Mouse (Mus musculus) forebrain, embryonic 16.5 days (tissue): Measurements from ENCODE around the gene Hes7. TPM values are rescaled to one million over a fixed set of nuclear protein-coding genes. Genes with fewer than 3 reads are reported as not detected.

ENCODE experiments used
- ATAC-seq: fragments of 200-750 bp; cut with Nextera tagmentation; 2 replicates; pipeline ENCODE4 v1.8.0; 2017; ENCODE audit warnings: mild to moderate bottlenecking, moderate library complexity
- H3K27ac ChIP-seq: fragments of 300-500 bp; sonication (generic); 2 replicates; pipeline ENCODE4 v1.5.1; 2014; ENCODE audit warnings: low read length, control low read depth
- H3K27me3 ChIP-seq: fragments of 300-500 bp; sonication (generic); replicated peaks from 2 replicates; pipeline ENCODE4 v1.6.1; 2014; ENCODE audit warnings: low read length; ENCODE audit not compliant: control insufficient read depth, insufficient read depth
- H3K36me3 ChIP-seq: fragments of 300-500 bp; sonication (generic); 2 replicates; pipeline ENCODE4 v1.6.1; 2014; ENCODE audit not compliant: control insufficient read depth, insufficient read depth
- H3K4me1 ChIP-seq: fragments of 300-500 bp; sonication (generic); replicated peaks from 2 replicates; pipeline ENCODE4 v1.6.1; 2014; ENCODE audit warnings: low read length; ENCODE audit not compliant: control insufficient read depth, insufficient read depth
- H3K4me2 ChIP-seq: fragments of 300-500 bp; sonication (generic); 2 replicates; pipeline ENCODE4 v1.6.1; 2014; ENCODE audit warnings: mild to moderate bottlenecking, low read length, control low read depth
- H3K4me3 ChIP-seq: fragments of 300-500 bp; sonication (generic); replicated peaks from 2 replicates; pipeline ENCODE4 v1.5.1; 2014; ENCODE audit warnings: mild to moderate bottlenecking, low read length, control low read depth
- H3K9ac ChIP-seq: fragments of 300-500 bp; sonication (generic); replicated peaks from 2 replicates; pipeline ENCODE4 v1.6.1; 2014; ENCODE audit warnings: low read depth, low read length, control low read depth
- H3K9me3 ChIP-seq: fragments of 300-500 bp; sonication (generic); 2 replicates; pipeline ENCODE4 v1.6.1; 2016; ENCODE audit warnings: low read length; ENCODE audit not compliant: control insufficient read depth
- WGBS: fragments of 180-500 bp; shearing (Covaris S2); extraction: QIAGEN DNeasy Blood & Tissue Kit; methylation state at CpG from one replicate; pipeline ENCODE4 v1.1.7; 2014; 5-methylcytosine and 5-hydroxymethylcytosine counted together
- polyA plus RNA-seq: library from polyadenylated mRNA; unstranded; fragments of >200 nt; fragmentation: Nextera tagmentation; extraction: Ambion mirVana; gene quantifications from 2 replicates; pipeline ENCODE4 v1.2.1, GENCODE M21; 2015

The Hes7 gene
- polyA plus RNA-seq, 1 experiment from 2014 or later: 0.67 TPM

DNA sequence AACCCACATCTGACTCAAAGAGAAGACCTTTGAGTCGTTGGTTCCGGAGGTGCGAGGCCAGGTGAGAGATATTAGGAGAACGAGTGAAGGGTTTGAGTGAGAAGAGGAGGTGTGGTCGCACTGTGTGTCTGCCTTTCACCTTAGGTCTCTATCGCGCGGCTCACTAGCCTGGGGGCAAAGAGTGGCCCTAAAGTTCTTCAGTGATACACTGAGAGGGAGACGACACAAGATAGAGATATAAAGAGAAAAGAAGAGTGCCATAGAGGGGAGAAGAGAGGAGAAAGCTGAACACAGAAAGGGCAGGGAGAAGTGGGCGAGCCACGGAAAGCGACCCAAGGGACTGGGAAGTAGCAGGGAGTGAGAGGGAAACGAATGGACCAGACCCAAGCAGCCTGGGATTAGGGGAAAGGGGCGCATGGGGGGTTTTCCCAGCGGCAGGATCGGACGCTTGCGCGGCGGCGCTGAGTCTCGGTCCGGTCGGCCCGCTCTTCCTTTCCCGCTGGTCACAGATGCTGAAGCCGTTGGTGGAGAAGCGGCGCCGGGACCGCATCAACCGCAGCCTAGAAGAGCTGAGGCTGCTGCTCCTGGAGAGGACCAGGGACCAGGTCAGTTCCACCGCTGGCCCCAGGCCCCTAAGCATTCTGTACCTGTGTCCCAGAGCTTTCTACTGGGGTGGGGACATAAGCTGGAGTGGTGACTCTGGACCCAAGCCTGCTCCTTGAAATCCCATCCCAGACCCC lies 967 bp downstream of the Hes7 start:
- ATAC-seq: no peak
- 1% methylated on average over 32 of the region's 33 CpGs for WGBS
- no peaks in the 10 kb centered on the region for H3K9me3 ChIP-seq
- H3K4me1 ChIP-seq: peaks cover 38% of the 10 kb centered on the region
- H3K27ac ChIP-seq: no peak overlapping the region
- H3K36me3 ChIP-seq: no peaks in the 10 kb centered on the region
- H3K27me3 ChIP-seq: peaks cover 3% of the 10 kb centered on the region; the same call in 1 of the 2 replicates
- peak overlapping the region; percentile 74 for H3K9ac ChIP-seq
- peak overlapping the region; percentile 80 for H3K4me3 ChIP-seq
- H3K4me2 ChIP-seq: peak overlapping the region; percentile 76

DNA sequence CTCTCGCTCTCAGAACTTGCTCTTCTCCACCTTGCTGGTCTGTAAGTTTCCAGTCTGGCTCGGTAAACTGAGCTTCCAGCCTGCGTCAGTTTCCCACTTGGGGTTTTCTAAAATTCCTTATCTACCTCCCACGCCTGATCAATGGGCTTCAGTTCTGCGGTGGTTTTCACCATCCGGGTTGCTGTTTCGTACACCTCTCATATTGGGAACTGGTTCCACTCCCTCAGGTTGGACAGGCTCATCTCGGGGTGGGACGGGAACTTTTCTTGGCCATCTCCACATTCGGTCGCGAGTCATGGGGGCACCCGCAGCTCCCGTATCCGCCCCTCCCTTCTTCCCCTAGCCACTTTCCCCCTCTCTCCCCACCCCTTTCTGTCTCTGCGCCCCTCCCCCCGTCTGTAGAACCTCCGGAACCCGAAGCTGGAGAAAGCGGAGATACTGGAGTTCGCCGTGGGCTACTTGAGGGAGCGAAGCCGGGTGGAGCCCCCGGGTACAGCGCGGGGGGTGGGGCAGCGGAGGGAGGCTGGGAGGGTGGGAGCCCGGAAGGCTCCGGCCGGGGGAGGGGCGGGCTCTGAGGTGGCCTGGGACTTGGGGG lies 1.6 kb downstream of the Hes7 start:
- under 1% methylated on average over 28 of the region's 32 CpGs for WGBS
- no peak for ATAC-seq
- Histone ChIP-seq H3K27ac (no peak overlapping the region; the same call in 1 of the 2 replicates), H3K4me3 (peak overlapping the region; percentile 80), H3K36me3 (no peaks in the 10 kb centered on the region), H3K9me3 (no peaks in the 10 kb centered on the region), H3K27me3 (peaks cover 3% of the 10 kb centered on the region; the same call in 1 of the 2 replicates), H3K4me1 (peaks cover 42% of the 10 kb centered on the region), H3K4me2 (peak overlapping the region; percentile 76), H3K9ac (peak overlapping the region; percentile 74)

DNA sequence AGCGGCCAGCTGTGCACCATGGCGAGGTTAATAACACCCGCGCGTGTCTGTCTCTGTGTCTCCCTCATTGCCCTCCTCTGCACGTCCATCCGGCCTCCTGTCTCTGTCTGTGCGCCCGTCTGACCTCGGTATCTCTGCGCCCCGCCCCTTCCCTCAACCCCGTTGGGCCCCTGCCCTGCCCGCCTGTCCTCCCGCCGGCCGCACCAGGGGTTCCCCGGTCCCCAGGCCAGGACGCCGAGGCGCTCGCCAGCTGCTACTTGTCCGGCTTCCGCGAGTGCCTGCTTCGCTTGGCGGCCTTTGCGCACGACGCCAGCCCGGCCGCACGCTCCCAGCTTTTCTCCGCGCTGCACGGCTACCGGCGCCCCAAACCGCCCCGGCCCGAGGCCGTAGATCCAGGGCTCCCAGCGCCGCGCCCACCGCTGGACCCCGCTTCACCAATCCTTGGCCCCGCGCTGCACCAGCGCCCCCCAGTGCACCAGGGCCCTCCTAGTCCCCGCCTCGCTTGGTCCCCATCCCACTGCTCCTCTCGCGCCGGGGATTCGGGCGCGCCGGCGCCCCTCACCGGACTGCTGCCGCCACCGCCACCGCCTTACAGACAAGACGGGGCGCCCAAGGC lies 2.2 kb downstream of the Hes7 start, which contains the start of gene 9130213A22Rik:
9130213A22Rik (minus strand) TSS at position 254 of the 616 bp plus-strand sequence.
- WGBS: under 1% methylated on average over 64 of the region's 66 CpGs
- Histone ChIP-seq H3K9me3 (no peaks in the 10 kb centered on the region), H3K4me1 (peaks cover 36% of the 10 kb centered on the region), H3K4me2 (peak within 1 kb of the TSS; percentile 76), H3K27me3 (peaks cover 3% of the 10 kb centered on the region; the same call in 1 of the 2 replicates), H3K27ac (peak within 1 kb of the TSS; percentile 71), H3K36me3 (no peaks in the 10 kb centered on the region), H3K4me3 (peak within 1 kb of the TSS; percentile 80), H3K9ac (peak within 1 kb of the TSS; percentile 74)
- ATAC-seq: peak; percentile 66

DNA sequence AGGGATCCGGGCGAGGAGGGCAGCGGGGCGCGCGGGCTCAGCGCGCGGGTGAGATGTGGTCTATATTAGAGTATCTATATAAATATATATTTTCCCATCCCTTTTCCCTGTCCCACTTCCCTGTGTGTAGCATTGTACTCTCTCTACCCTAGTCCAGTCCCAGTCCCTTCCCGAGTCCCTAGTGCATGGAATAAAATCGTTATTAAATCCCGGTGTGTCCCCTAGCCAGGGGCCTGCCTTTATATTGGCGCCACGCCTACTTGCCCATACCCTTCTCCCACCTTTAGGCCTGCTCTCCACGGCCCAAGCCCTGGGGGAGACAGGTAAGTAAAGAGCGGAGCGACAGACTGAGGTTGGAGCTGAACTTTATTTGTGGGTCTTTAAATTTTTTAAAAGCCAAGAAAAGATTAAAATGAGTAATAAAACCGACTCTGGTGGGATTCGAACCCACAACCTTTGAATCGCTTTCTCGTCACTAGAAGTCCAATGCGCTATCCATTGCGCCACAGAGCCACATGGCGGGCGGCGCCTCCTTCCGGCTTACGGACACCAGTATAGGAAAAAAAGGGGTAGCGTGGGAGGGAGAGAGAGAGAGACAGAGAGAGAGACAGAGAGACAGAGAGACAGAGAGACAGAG lies 3.0 kb downstream of the Hes7 start:
- Histone ChIP-seq H3K27ac (peak overlapping the region; percentile 71), H3K27me3 (peaks cover 4% of the 10 kb centered on the region; the same call in 1 of the 2 replicates), H3K9me3 (no peaks in the 10 kb centered on the region), H3K9ac (peak overlapping the region; percentile 74), H3K4me1 (peaks cover 35% of the 10 kb centered on the region), H3K36me3 (no peaks in the 10 kb centered on the region), H3K4me3 (peak overlapping the region; percentile 80), H3K4me2 (peak overlapping the region; percentile 76)
- ATAC-seq: no peak; the same call in 1 of the 2 replicates
- WGBS: under 1% methylated on average over 29 of the region's 29 CpGs

DNA sequence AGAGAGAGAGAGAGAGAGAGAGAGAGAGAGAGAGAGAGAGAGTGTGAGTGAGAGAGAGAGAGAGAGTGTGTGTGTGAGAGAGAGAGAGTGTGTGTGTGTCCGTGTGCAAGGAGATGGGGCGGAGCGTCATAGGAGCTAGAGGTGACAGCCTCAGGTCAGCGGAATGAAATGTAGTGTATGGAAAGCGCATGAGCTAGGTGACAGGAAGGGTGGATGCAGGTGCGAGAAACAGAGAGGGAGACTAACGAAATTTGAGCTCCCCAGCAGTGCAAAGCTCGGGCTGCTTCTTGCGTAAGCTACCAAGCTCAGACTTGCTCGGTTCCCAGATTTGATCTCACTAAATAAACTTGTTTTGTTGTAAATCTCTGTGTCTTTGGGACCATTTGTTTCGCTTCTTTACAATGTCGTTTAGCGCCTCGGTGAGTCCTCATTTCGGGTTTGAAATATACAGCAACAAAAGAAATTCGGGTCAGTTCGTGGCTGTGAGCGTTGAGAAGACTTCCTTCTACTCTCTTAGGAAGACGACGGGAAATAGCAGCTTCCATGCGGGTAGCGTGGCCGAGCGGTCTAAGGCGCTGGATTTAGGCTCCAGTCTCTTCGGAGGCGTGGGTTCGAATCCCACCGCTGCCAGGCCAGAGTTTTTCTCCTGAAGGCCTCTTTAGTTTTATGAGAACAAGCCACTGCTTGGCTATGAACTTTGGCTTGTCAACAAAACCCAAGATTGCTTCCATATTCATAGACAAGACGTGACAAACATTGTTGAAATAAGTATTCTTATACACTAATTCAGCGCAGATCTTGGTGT lies 3.7 kb downstream of the Hes7 start:
- no peaks in the 10 kb centered on the region for H3K9me3 ChIP-seq
- WGBS: under 1% methylated on average over 31 of the region's 31 CpGs
- peaks cover 6% of the 10 kb centered on the region; the same call in 1 of the 2 replicates for H3K27me3 ChIP-seq
- peak overlapping the region; percentile 76 for H3K4me2 ChIP-seq
- peak; percentile 73 for ATAC-seq
- H3K36me3 ChIP-seq: no peaks in the 10 kb centered on the region
- H3K9ac ChIP-seq: peak overlapping the region; percentile 23
- H3K4me3 ChIP-seq: peak overlapping the region; percentile 80
- peaks cover 33% of the 10 kb centered on the region for H3K4me1 ChIP-seq
- peak overlapping the region; percentile 58 for H3K27ac ChIP-seq

DNA sequence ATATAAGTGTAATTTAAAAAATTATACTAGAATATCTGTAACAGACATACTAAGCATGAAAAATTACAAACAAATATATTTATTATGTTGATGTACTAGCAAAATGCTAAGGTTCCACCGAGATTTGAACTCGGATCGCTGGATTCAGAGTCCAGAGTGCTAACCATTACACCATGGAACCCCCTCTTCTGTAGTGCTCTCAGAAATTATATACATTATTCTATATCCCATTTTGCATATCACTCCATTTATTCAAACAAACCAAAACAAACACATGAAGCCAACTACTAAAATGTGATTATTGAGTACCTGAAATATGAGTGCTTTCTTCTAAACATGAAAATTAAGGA lies 4.3 kb downstream of the Hes7 start:
- H3K27ac ChIP-seq: no peak overlapping the region
- H3K36me3 ChIP-seq: no peaks in the 10 kb centered on the region
- peaks cover 30% of the 10 kb centered on the region for H3K4me1 ChIP-seq
- no peak overlapping the region for H3K4me2 ChIP-seq
- peaks cover 6% of the 10 kb centered on the region; the same call in 1 of the 2 replicates for H3K27me3 ChIP-seq
- H3K4me3 ChIP-seq: no peak overlapping the region
- no peaks in the 10 kb centered on the region for H3K9me3 ChIP-seq
- WGBS: 0% methylated on average over 3 of the region's 3 CpGs
- ATAC-seq: peak; percentile 44
- H3K9ac ChIP-seq: no peak overlapping the region

DNA sequence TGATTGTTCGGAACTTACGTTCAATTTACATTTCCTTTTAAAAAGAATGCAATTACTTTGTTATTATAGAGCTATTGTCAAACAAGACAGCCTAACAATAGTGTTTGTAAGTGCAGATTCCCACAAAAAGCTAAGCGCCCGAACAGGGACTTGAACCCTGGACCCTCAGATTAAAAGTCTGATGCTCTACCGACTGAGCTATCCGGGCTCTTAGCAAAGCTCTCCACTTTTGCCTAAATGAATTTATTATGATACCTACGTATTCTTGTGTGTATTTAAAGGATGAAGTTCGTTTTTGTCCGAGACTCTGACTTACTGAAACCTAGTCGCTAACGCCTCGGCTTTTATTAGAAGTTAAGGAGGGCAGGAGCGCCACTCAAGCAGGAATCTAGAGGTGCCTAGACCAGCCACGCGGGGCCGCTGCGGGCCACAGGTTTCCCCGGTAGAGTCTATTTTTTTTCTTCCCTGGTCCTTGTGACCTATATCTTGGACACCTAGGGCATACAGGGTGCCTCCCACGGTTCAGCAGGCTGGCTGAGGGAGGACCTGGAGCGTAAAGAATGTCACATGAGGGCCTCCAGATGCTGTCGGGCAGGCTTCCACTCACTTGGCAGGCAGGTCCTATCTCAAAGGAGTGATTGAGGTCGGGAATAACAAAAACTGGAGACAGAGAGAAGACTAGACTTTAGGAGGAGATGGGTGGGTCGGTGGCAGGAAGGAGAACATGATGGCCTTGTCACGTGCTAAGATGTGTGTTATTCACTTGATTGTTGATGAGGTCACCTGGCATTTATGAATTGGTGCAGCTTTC lies 5.0 kb downstream of the Hes7 start:
- H3K27me3 ChIP-seq: peaks cover 6% of the 10 kb centered on the region

DNA sequence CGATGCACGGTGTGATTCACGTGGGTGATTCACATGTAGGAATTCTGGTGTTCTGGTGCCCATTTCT lies 5.5 kb downstream of the Hes7 start, which contains the start of gene Aloxe3:
Aloxe3 (plus strand) TSS at position 45 of the 67 bp plus-strand sequence.
- Histone ChIP-seq H3K27ac (peak within 1 kb of the TSS; percentile 74), H3K4me1 (peaks cover 20% of the 10 kb centered on the region), H3K4me2 (peak within 1 kb of the TSS; percentile 71), H3K36me3 (no peaks in the 10 kb centered on the region), H3K4me3 (peak within 1 kb of the TSS; percentile 73), H3K9me3 (no peaks in the 10 kb centered on the region), H3K9ac (peak within 1 kb of the TSS; percentile 63), H3K27me3 (peaks cover 3% of the 10 kb centered on the region)
- WGBS: 3% methylated on average over 3 of the region's 3 CpGs
- ATAC-seq: no peak

More for the DNA sequence above, 5.0 kb downstream of the Hes7 start:
- Histone ChIP-seq H3K27ac (peak overlapping the region; percentile 74), H3K4me1 (peaks cover 24% of the 10 kb centered on the region), H3K9ac (peak overlapping the region; percentile 63), H3K4me2 (peak overlapping the region; percentile 71), H3K9me3 (no peaks in the 10 kb centered on the region), H3K4me3 (peak overlapping the region; percentile 73), H3K36me3 (no peaks in the 10 kb centered on the region)
- ATAC-seq: peak; percentile 49
- WGBS: under 1% methylated on average over 24 of the region's 24 CpGs
